Mouse (Mus musculus): Measurements from ENCODE around the gene Tnrc6a. TPM values are rescaled to one million over a fixed set of nuclear protein-coding genes. Genes with fewer than 3 reads are reported as not detected.

Tnrc6a gene
- polyA plus RNA-seq, 1 experiment from 2014 or later, result 61.5 TPM

DNA sequence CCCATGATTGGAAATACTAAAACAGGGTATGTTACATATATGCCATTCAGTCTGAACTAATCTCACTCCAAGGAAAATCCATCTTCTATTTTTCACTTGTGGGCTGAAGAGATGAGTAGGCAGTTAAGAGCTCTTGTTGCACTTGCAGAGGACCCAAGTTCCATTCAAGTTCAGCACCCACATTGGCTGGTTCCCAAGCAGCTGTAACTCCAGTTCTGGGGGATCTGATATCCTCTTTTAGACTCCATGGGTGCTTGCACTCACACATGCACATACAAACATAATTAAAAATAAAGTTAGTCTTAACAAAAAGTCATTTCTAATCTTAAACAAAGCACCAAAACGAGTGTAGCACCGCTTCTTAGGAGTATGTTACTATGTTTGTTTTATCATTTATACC, 5.4 kb downstream of the Tnrc6a start:
- Histone ChIP-seq H3K36me3 (replicated peaks) (peaks cover 54% of the 10 kb centered on the region), H3K4me1 (peaks cover 52% of the 10 kb centered on the region), H3K9me3 (no peaks in the 10 kb centered on the region), H3K4me3 (no peak overlapping the region), H3K27ac (replicated peaks) (no peak overlapping the region), H3K27me3 (replicated peaks; ENCODE audit: low read depth, poor library complexity, severe bottlenecking) (no peaks in the 10 kb centered on the region)
- DNase-seq (ENCODE audit: low spot score), result no peak
- 80% methylated on average over 2 of the region's 2 CpGs for WGBS

DNA sequence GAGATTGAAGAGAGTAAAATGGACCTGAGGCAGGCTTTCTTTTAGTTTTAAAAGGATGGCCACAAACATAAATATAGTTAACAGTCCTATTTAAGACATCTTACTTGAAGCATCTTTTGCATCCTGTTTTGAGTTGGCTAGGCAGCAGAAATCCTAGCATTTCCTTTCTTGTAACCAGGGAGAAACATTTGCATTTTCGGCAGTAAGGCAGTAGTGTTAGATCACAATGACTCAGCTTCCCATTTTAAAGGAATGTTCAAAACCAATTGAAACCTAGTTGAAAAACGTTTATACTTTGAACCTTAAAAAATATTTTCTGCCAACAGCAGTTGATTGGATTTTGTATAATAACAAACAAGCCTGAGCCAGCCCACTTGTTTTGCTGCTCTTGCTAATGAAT, 6.5 kb downstream of the Tnrc6a start:
- Histone ChIP-seq H3K4me3 (no peak overlapping the region), H3K27me3 (replicated peaks; ENCODE audit: low read depth, poor library complexity, severe bottlenecking) (no peaks in the 10 kb centered on the region), H3K27ac (replicated peaks) (no peak overlapping the region), H3K36me3 (replicated peaks) (peaks cover 54% of the 10 kb centered on the region), H3K9me3 (no peaks in the 10 kb centered on the region), H3K4me1 (peaks cover 61% of the 10 kb centered on the region)
- WGBS, result 54% methylated on average over 2 of the region's 2 CpGs
- DNase-seq (ENCODE audit: low spot score), result no peak

DNA sequence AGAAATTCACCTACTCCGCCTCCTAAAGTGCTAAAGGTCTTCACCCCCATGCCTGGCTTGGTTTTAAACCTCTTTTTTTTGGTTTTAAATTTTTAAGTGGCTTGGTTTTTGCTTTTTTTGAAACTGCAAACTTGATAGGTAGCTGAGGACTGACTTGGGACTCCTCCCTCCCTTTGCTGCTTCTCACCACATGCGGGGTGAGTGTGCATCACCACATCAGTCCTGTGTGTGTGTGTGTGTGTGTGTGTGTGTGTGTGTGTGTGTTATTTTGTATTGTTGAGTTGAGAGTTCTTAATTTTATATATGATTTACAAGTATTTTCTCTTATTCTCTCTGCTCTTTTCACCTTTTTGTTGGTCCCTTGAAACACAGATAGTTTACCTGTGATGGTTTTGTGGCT, 8.7 kb downstream of the Tnrc6a start:
- Histone ChIP-seq H3K27me3 (replicated peaks; ENCODE audit: low read depth, poor library complexity, severe bottlenecking) (no peaks in the 10 kb centered on the region), H3K4me3 (no peak overlapping the region), H3K27ac (replicated peaks) (no peak overlapping the region), H3K9me3 (no peaks in the 10 kb centered on the region), H3K36me3 (replicated peaks) (peaks cover 61% of the 10 kb centered on the region), H3K4me1 (peaks cover 68% of the 10 kb centered on the region)
- no peak for DNase-seq (ENCODE audit: low spot score)
- WGBS, result 79% methylated on average over 2 of the region's 2 CpGs

DNA sequence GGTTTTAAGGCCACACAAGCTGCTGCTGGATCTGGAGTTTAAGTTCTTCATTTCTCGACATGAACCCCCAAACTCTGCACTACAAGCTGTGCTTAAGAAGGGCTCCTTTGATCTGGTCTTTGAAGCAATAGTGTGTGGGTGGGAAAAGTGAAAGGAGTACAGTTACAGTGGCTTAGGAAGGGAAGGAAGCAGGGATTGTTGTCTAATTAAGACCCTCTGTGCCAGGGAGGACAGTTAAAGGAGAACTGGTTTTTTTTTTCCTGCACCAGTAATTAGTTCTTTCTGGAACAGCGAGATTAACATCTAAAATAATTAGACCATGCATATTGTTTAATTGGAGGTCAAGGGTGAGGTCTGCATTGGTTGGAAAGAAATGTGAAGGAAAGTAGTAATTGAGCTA, 11.2 kb downstream of the Tnrc6a start:
- H3K9me3 ChIP-seq, result no peaks in the 10 kb centered on the region
- no peaks in the 10 kb centered on the region for H3K27me3 ChIP-seq (replicated peaks; ENCODE audit: low read depth, poor library complexity, severe bottlenecking)
- WGBS, result 30% methylated on average over 2 of the region's 2 CpGs
- H3K4me3 ChIP-seq, result no peak overlapping the region
- H3K36me3 ChIP-seq (replicated peaks), result peaks cover 66% of the 10 kb centered on the region
- H3K27ac ChIP-seq (replicated peaks), result no peak overlapping the region
- DNase-seq (ENCODE audit: low spot score), result no peak
- H3K4me1 ChIP-seq, result peaks cover 62% of the 10 kb centered on the region

DNA sequence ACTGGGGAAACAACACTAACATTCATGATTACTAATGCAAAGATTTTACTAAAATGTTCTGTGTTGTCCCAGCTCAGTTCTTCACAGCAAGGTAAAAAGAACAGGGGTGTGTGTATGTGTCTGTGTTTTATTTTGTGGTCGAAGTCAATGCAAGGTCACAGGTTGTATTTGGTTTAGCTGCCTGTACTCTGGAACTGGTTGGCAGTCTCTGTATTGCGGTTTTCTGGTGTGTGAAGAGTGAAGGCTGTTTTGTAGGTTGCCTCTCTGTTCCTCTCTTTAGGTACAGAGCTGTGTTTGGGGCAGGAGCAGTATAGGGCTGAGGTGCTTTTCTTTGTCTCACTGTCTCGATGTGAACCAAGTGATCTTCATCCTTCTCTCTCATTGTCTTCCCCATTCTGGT, 12.0 kb downstream of the Tnrc6a start:
- no peaks in the 10 kb centered on the region for H3K9me3 ChIP-seq
- no peak overlapping the region for H3K4me3 ChIP-seq
- peaks cover 65% of the 10 kb centered on the region for H3K36me3 ChIP-seq (replicated peaks)
- H3K27me3 ChIP-seq (replicated peaks; ENCODE audit: low read depth, poor library complexity, severe bottlenecking), result no peaks in the 10 kb centered on the region
- WGBS, result 86% methylated on average over 3 of the region's 3 CpGs
- DNase-seq (ENCODE audit: low spot score), result no peak
- H3K4me1 ChIP-seq, result peaks cover 58% of the 10 kb centered on the region
- H3K27ac ChIP-seq (replicated peaks), result no peak overlapping the region

DNA sequence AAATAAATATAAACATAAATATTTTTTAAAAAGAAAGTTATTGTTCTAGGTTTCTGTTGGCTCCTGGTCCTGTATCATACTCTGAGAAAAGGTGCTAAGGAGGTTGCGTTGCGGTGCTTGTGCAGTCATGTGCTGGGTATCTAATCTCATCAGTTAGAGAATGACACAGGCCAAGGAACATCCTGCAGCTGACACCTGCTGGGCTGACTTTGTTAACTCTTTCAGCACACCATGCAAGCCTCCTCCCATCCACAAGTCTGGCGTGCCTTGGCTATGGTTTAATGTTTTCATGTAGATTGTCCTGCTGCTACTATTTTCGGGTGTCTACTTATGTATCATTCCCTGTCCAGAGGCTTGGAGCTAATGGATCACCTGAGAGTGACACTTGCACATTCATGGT, 14.3 kb downstream of the Tnrc6a start:
- Histone ChIP-seq H3K27ac (replicated peaks) (no peak overlapping the region), H3K4me3 (no peak overlapping the region), H3K4me1 (peaks cover 40% of the 10 kb centered on the region), H3K36me3 (replicated peaks) (peaks cover 67% of the 10 kb centered on the region), H3K9me3 (no peaks in the 10 kb centered on the region), H3K27me3 (replicated peaks; ENCODE audit: low read depth, poor library complexity, severe bottlenecking) (no peaks in the 10 kb centered on the region)
- no peak for DNase-seq (ENCODE audit: low spot score)
- 92% methylated on average over 4 of the region's 4 CpGs for WGBS

DNA sequence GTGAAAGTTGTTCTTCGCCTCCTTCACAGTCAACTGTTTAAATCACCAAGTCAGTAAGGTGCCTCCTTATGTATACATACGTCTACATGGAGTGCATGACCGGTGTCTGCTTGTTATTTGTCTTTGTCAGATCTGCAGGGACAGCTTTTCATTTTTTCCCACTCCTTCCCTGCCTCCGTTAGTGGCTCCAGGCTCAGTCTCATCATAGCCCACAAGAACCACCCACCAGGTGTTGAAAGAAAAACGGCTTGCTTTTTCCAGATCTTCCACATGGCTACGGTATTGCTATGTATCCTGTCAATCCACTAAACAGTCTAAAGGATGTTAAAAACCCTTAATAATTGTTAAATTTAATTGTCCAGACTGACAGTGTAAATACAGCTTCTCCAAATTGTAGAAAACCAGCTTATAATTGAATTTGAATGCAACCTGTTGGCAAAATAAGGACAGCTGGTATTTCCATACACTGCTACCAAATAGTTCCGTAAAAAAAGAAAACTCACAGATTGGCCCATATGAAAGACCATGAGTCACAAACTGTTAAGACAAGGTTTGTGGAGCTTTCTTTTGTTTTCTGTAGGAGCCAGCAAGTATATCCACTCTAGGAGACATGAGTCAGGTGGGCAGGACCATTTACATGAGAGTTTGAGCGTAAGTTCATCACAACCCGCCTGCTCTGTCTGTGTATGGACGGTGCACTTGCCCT, 22.6 kb downstream of the Tnrc6a start:
- WGBS, result 93% methylated on average over 10 of the region's 10 CpGs
- no peaks in the 10 kb centered on the region for H3K27me3 ChIP-seq (replicated peaks; ENCODE audit: low read depth, poor library complexity, severe bottlenecking)
- H3K36me3 ChIP-seq (replicated peaks), result peaks cover 74% of the 10 kb centered on the region
- no peaks in the 10 kb centered on the region for H3K4me1 ChIP-seq
- H3K4me3 ChIP-seq, result no peak overlapping the region
- no peak for DNase-seq (ENCODE audit: low spot score)
- no peak overlapping the region for H3K27ac ChIP-seq (replicated peaks)
- no peaks in the 10 kb centered on the region for H3K9me3 ChIP-seq

DNA sequence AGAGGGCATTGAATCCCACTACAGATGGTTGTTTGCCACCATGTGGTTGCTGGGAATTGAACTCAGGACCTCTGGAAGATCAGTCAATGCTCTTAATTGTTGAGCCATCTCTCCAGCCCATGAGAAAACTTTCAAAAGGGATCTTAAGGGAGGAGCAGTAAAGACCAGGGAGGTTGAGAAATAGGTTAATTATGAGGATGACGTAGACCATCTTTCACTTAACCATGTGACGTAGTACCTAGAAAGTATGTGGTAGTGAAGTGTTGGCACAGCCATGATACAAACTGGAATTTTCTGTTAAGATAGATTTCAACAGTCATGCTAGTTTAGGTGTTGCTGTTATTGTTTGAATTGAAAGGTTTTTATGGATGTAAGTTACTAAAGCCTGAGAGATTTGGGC, 24.1 kb downstream of the Tnrc6a start:
- no peak overlapping the region for H3K27ac ChIP-seq (replicated peaks)
- no peaks in the 10 kb centered on the region for H3K9me3 ChIP-seq
- no peaks in the 10 kb centered on the region for H3K4me1 ChIP-seq
- no peaks in the 10 kb centered on the region for H3K27me3 ChIP-seq (replicated peaks; ENCODE audit: low read depth, poor library complexity, severe bottlenecking)
- no peak overlapping the region for H3K4me3 ChIP-seq
- peaks cover 70% of the 10 kb centered on the region for H3K36me3 ChIP-seq (replicated peaks)
- 96% methylated on average over 2 of the region's 2 CpGs for WGBS
- DNase-seq (ENCODE audit: low spot score), result no peak

DNA sequence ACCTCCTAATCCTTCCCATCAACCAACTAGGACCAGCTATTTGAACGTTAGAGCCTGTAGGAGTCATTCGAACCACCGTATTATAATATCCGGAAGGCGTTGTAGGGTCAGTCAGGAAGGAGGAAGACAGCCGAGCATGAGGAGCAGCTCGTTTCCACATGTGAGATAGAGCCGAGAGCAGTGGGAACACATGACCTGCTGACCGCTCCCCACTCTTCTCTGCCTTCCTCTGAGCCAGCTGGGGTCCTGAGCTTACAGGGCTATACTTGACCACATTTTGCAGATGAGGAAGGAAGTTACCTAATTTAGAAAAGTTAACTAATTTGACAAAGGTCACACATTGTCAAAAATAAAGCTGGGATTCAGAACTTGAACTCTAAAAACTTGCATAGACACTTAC, 25.2 kb downstream of the Tnrc6a start:
- Histone ChIP-seq H3K9me3 (no peaks in the 10 kb centered on the region), H3K4me1 (no peaks in the 10 kb centered on the region), H3K27ac (replicated peaks) (no peak overlapping the region), H3K27me3 (replicated peaks; ENCODE audit: low read depth, poor library complexity, severe bottlenecking) (no peaks in the 10 kb centered on the region), H3K36me3 (replicated peaks) (peaks cover 80% of the 10 kb centered on the region), H3K4me3 (no peak overlapping the region)
- no peak for DNase-seq (ENCODE audit: low spot score)
- WGBS, result 90% methylated on average over 9 of the region's 9 CpGs

DNA sequence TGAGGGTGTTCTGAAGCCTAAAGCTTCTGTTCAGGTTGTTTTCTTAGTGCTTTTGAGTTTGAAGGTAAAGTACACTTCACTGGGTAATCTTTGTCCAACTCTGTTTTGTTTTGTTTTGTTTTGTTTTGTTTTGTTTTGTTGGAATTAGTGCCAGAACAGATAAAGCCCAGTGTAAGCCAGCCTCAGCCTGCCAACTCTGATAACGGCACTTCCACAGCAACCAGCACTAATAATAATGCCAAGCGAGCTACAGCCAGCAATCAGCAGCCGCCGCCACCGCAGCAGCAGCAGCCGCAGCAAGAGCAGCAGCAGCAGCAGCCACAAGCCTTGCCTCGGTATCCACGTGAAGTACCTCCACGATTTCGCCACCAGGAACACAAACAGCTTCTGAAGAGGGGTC, 38.7 kb downstream of the Tnrc6a start:
- H3K36me3 ChIP-seq (replicated peaks), result peaks cover 89% of the 10 kb centered on the region
- H3K9me3 ChIP-seq, result no peaks in the 10 kb centered on the region
- WGBS, result 93% methylated on average over 10 of the region's 10 CpGs

DNA sequence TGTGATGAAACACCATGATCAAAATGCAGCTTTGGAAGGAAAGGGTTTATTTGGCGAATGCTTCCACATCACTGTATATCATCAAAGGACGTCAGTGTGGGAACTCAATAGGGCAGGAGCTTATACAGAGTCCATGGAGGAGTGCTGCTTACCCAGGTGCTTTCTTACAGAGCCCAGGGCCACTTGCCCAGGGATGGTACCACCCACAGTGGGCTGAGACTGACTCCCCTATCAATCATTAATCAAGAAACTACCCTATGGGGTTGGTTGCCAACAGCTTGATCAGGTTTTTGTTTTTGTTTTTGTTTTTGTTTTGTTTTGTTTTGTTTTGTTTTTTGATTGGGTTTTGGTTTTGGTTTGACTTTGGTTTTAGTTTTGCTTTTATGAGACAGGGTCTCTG, 43.8 kb downstream of the Tnrc6a start:
- DNase-seq (ENCODE audit: low spot score), result no peak
- H3K4me3 ChIP-seq, result no peak overlapping the region
- no peaks in the 10 kb centered on the region for H3K27me3 ChIP-seq (replicated peaks; ENCODE audit: low read depth, poor library complexity, severe bottlenecking)
- 95% methylated on average over 2 of the region's 2 CpGs for WGBS
- peaks cover 100% of the 10 kb centered on the region for H3K36me3 ChIP-seq (replicated peaks)
- no peaks in the 10 kb centered on the region for H3K4me1 ChIP-seq
- no peaks in the 10 kb centered on the region for H3K9me3 ChIP-seq
- no peak overlapping the region for H3K27ac ChIP-seq (replicated peaks)

More for the DNA sequence above, 38.7 kb downstream of the Tnrc6a start:
- DNase-seq (ENCODE audit: low spot score), result no peak
- Histone ChIP-seq H3K4me1 (no peaks in the 10 kb centered on the region), H3K4me3 (no peak overlapping the region), H3K27me3 (replicated peaks; ENCODE audit: low read depth, poor library complexity, severe bottlenecking) (no peaks in the 10 kb centered on the region), H3K27ac (replicated peaks) (no peak overlapping the region)

DNA sequence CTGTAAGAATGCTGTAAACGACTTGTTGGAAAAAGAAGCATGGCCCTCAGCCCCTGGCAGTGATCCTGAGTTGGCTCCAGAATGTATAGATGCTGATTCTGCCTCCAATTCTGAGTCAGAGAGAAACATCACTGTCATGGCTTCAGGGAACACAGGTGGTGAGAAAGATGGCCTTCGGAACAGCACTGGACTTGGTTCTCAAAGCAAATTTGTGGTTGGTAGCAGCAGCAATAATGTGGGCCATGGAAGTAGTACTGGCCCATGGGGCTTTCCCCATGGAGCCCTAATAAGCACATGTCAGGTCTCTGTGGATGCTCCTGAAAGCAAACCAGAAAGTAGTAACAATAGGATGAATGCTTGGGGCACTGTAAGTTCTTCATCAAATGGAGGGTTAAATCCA, 45.9 kb downstream of the Tnrc6a start:
- no peak for DNase-seq (ENCODE audit: low spot score)
- H3K4me3 ChIP-seq, result no peak overlapping the region
- no peak overlapping the region for H3K27ac ChIP-seq (replicated peaks)
- WGBS, result 94% methylated on average over 2 of the region's 2 CpGs
- H3K27me3 ChIP-seq (replicated peaks; ENCODE audit: low read depth, poor library complexity, severe bottlenecking), result no peaks in the 10 kb centered on the region
- H3K4me1 ChIP-seq, result no peaks in the 10 kb centered on the region
- peaks cover 100% of the 10 kb centered on the region for H3K36me3 ChIP-seq (replicated peaks)
- no peaks in the 10 kb centered on the region for H3K9me3 ChIP-seq

DNA sequence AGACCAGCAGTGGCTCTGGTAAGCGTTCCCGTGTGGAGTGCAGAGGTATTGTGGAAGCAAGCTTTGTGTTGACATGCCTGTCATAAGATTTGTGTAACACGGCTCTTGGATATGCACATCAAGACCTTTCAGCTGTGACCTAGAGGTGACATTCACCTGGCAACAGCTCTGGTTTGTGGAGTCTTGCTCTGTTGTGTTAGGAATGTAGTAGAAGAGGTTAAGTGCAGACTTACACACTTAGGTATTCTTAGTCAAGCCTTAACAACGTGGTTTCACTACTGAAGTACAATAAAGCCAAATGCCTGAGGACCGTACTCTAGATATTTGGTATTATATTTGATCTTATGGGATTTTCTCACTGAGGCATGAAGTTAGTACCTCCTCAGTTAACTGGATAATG, 48.4 kb downstream of the Tnrc6a start:
- no peak for DNase-seq (ENCODE audit: low spot score)
- H3K9me3 ChIP-seq, result no peaks in the 10 kb centered on the region
- H3K4me1 ChIP-seq, result no peaks in the 10 kb centered on the region
- 93% methylated on average over 5 of the region's 5 CpGs for WGBS
- H3K27ac ChIP-seq (replicated peaks), result no peak overlapping the region
- no peaks in the 10 kb centered on the region for H3K27me3 ChIP-seq (replicated peaks; ENCODE audit: low read depth, poor library complexity, severe bottlenecking)
- no peak overlapping the region for H3K4me3 ChIP-seq
- peaks cover 100% of the 10 kb centered on the region for H3K36me3 ChIP-seq (replicated peaks)

Measured in embryonic facial prominence, embryonic 10.5 days (tissue).